23 mouse cellular contexts compared by ENCODE assay signal in genomic region chr6:115270085-115270484, GRCm38 (mm10). TPM values are rescaled to one million over a fixed set of nuclear protein-coding genes. Genes with fewer than 3 reads are reported as not detected.
DNase-seq lines count a peak whose midpoint lies in the region; ATAC-seq and TF ChIP-seq lines count a peak whose summit lies in the region.
"Had no signal": no experiment of that assay in that cellular context is flagged by ENCODE, and none has a peak within 500 bp of the region (broad histone marks: within the 10 kb centered on the region; RNA-seq: fewer than 3 reads in every experiment).

No protein-coding gene starts in this region.

- H3K27me3 ChIP-seq in megakaryocyte, embryonic 14.5 days (replicated peaks), result peaks cover 1% of the 10 kb centered on the region
- H3K27me3 ChIP-seq in heart, postnatal 0 days (ENCODE audit: control insufficient read depth, insufficient read depth, low read length), result peaks cover 20% of the 10 kb centered on the region
- H3K27me3 ChIP-seq in thymus, adult 2 months (ENCODE audit: control insufficient read depth, insufficient read depth, low read length), result no peaks in the 10 kb centered on the region
- H3K27me3 ChIP-seq in forebrain, embryonic 16.5 days (replicated peaks; ENCODE audit: control insufficient read depth, insufficient read depth, low read length), result no peaks in the 10 kb centered on the region
- H3K27me3 ChIP-seq: embryonic facial prominence, embryonic 15.5 days; forebrain, embryonic 12.5 days; limb, embryonic 12.5 days; lung, embryonic 15.5 days; midbrain, embryonic 15.5 days had no signal

- H3K9me3 ChIP-seq in megakaryocyte, embryonic 14.5 days, result no peaks in the 10 kb centered on the region
- no peaks in the 10 kb centered on the region for H3K9me3 ChIP-seq in heart, postnatal 0 days (replicated peaks; ENCODE audit: control insufficient read depth, low read length)
- no peaks in the 10 kb centered on the region for H3K9me3 ChIP-seq in forebrain, embryonic 16.5 days (ENCODE audit: control insufficient read depth, low read length)
- H3K9me3 ChIP-seq: embryonic facial prominence, embryonic 15.5 days; forebrain, embryonic 12.5 days; limb, embryonic 12.5 days; lung, embryonic 15.5 days; midbrain, embryonic 15.5 days had no signal

- no peak overlapping the region for H3K4me3 ChIP-seq in gastrocnemius, adult 2 months
- peak overlapping the region; percentile 34 for H3K4me3 ChIP-seq in megakaryocyte, embryonic 14.5 days (replicated peaks)
- H3K4me3 ChIP-seq in heart, postnatal 0 days (ENCODE audit: low read depth, low read length), result no peak overlapping the region
- H3K4me3 ChIP-seq in thymus, adult 2 months (ENCODE audit: control insufficient read depth, insufficient read depth, low read length), result no peak overlapping the region
- H3K4me3 ChIP-seq in forebrain, embryonic 16.5 days (replicated peaks; ENCODE audit: low read length), result no peak overlapping the region
- H3K4me3 ChIP-seq: embryonic facial prominence, embryonic 15.5 days; forebrain, embryonic 12.5 days; limb, embryonic 12.5 days; lung, embryonic 15.5 days; midbrain, embryonic 15.5 days had no signal

- H3K4me1 ChIP-seq in megakaryocyte, embryonic 14.5 days, result peaks cover 75% of the 10 kb centered on the region
- H3K4me1 ChIP-seq in heart, postnatal 0 days (ENCODE audit: control insufficient read depth, insufficient read depth), result peaks cover 9% of the 10 kb centered on the region; the same call in 1 of the 2 replicates
- no peaks in the 10 kb centered on the region for H3K4me1 ChIP-seq in thymus, adult 2 months (replicated peaks; ENCODE audit: control insufficient read depth, insufficient read depth, low read length)
- no peaks in the 10 kb centered on the region for H3K4me1 ChIP-seq in forebrain, embryonic 16.5 days (replicated peaks; ENCODE audit: control insufficient read depth, insufficient read depth, low read length)
- H3K4me1 ChIP-seq: midbrain, embryonic 15.5 days had no signal

- no peak for TF ChIP-seq POLR2A in thymus, adult 2 months (IDR thresholded peaks at IDR 0.05; ENCODE audit: control insufficient read depth, extremely low read depth, insufficient read depth, low read length, poor library complexity)

- H3K4me2 ChIP-seq in heart, postnatal 0 days (ENCODE audit: low read depth, low read length), result no peak overlapping the region
- H3K4me2 ChIP-seq in forebrain, embryonic 16.5 days (ENCODE audit: low read length), result no peak overlapping the region
- H3K4me2 ChIP-seq: embryonic facial prominence, embryonic 15.5 days; forebrain, embryonic 12.5 days; limb, embryonic 12.5 days; lung, embryonic 15.5 days; midbrain, embryonic 15.5 days had no signal

- no peak for DNase-seq in gastrocnemius, adult 2 months
- no peak for DNase-seq in gastrocnemius, adult 8-10 months (ENCODE audit: low spot score in 2 of 2)
- DNase-seq in heart, postnatal 0 days (ENCODE audit: low spot score), result peak; percentile 24
- no peak for DNase-seq in thymus, adult 2 months
- DNase-seq in ovary, postnatal 36 days (ENCODE audit: low spot score), result no peak
- DNase-seq: cerebellum, adult 11 months; cerebellum, postnatal 14 days; embryo, embryonic 11 days; layer of hippocampus, adult 9-11 months had no signal

- ATAC-seq in megakaryocyte, adult 5-6 weeks (ENCODE audit: poor library complexity, severe bottlenecking), result no peak
- ATAC-seq in heart, postnatal 0 days (ENCODE audit: insufficient read depth, low read depth), result peak; percentile 12; the same call in 1 of the 2 replicates
- ATAC-seq in forebrain, embryonic 16.5 days, result no peak
- ATAC-seq: activated CD4-positive, CD25-positive, alpha-beta regulatory T cell, adult 4 months; hindbrain, embryonic 16.5 days; intestine, postnatal 0 days; midbrain, embryonic 15.5 days had no signal

- TF ChIP-seq CTCF in gastrocnemius, adult 2 months (IDR thresholded peaks at IDR 0.05), result no peak
- TF ChIP-seq CTCF in heart, postnatal 0 days (IDR thresholded peaks at IDR 0.05; ENCODE audit: low read depth), result no peak
- no peak for TF ChIP-seq CTCF in thymus, adult 2 months (IDR thresholded peaks at IDR 0.05; ENCODE audit: borderline replicate concordance, control insufficient read depth, extremely low read depth, insufficient read depth, low read length, poor library complexity)

- no peak overlapping the region for H3K9ac ChIP-seq in heart, postnatal 0 days (replicated peaks; ENCODE audit: low read depth, low read length)
- H3K9ac ChIP-seq in forebrain, embryonic 16.5 days (replicated peaks; ENCODE audit: low read depth, low read length), result no peak overlapping the region
- H3K9ac ChIP-seq: embryonic facial prominence, embryonic 15.5 days; forebrain, embryonic 12.5 days; limb, embryonic 12.5 days; lung, embryonic 15.5 days; midbrain, embryonic 15.5 days had no signal

- 52% methylated on average over 2 of the region's 2 CpGs for WGBS in heart, postnatal 0 days
- WGBS in thymus, adult 2 months, result 67% methylated on average over 2 of the region's 2 CpGs
- 70% methylated on average over 2 of the region's 2 CpGs for WGBS in forebrain, embryonic 16.5 days

- no peaks in the 10 kb centered on the region for H3K36me3 ChIP-seq in megakaryocyte, embryonic 14.5 days (replicated peaks; ENCODE audit: low read length)
- no peaks in the 10 kb centered on the region for H3K36me3 ChIP-seq in heart, postnatal 0 days (replicated peaks; ENCODE audit: control insufficient read depth, insufficient read depth, low read length)
- H3K36me3 ChIP-seq in thymus, adult 2 months (ENCODE audit: control insufficient read depth, insufficient read depth, low read length), result no peaks in the 10 kb centered on the region
- no peaks in the 10 kb centered on the region for H3K36me3 ChIP-seq in forebrain, embryonic 16.5 days (ENCODE audit: control insufficient read depth, insufficient read depth)
- H3K36me3 ChIP-seq: embryonic facial prominence, embryonic 15.5 days; forebrain, embryonic 12.5 days; limb, embryonic 12.5 days; lung, embryonic 15.5 days; midbrain, embryonic 15.5 days had no signal

- intact Hi-C loops in gastrocnemius, adult 2 months (cut with DNase I), result loop anchor here (5.0 to 10.0 kb wide), 2 partner anchors 223 to 555 kb away; no protein-coding TSS in a partner anchor

- TF ChIP-seq EP300 in heart, postnatal 0 days (IDR thresholded peaks at IDR 0.05; ENCODE audit: low read depth), result 0 out of 2 replicates have a peak, but pooled peaks have one; percentile 50

- peak overlapping the region; percentile 76 for H3K27ac ChIP-seq in gastrocnemius, adult 2 months
- H3K27ac ChIP-seq in heart, postnatal 0 days (ENCODE audit: low read depth), result peak overlapping the region; percentile 52
- H3K27ac ChIP-seq in thymus, adult 2 months (ENCODE audit: control insufficient read depth, insufficient read depth, low read length), result no peak overlapping the region
- no peak overlapping the region for H3K27ac ChIP-seq in forebrain, embryonic 16.5 days (ENCODE audit: low read length)
- H3K27ac ChIP-seq: embryonic facial prominence, embryonic 15.5 days; forebrain, embryonic 12.5 days; limb, embryonic 12.5 days; lung, embryonic 15.5 days; midbrain, embryonic 15.5 days had no signal

RNA-seq across cellular contexts. Expression of gene Timp4, which starts 18.1 kb away (rescaled TPM):
- total RNA-seq in gastrocnemius, adult 2 months (2021), result 10 to 100 TPM; 20.7 to 23.0 TPM
- total RNA-seq in gastrocnemius, adult 8-10 months (2022), result 10 to 100 TPM in 3 of 4 experiments, 1 to 10 TPM in 1; 6.5 to 19.5 (median 15.6) TPM
- not detected in 2 replicates for polyA plus RNA-seq in megakaryocyte, embryonic 14.5 days (2012; ENCODE audit: insufficient read depth, low replicate concordance)
- 0.02 TPM in 1 of 2 replicates, not detected in the other for total RNA-seq in megakaryocyte, adult 5-6 weeks (2015)
- total RNA-seq in megakaryocyte, adult 5-6 weeks (2017), result not detected in 2 replicates
- 4.6 and 8.8 TPM in 2 replicates for total RNA-seq in heart, postnatal 0 days (2014; rRNA removed; ENCODE audit: low replicate concordance)
- polyA plus RNA-seq in heart, postnatal 0 days (2015; fragmentation: Nextera tagmentation; extraction: Ambion mirVana), result 9.7 TPM in 2 replicates
- 2.3 and 4.2 TPM in 2 replicates for polyA plus RNA-seq in thymus, adult 2 months (2012; rRNA removed)
- polyA plus RNA-seq in forebrain, embryonic 16.5 days (2015; fragmentation: Nextera tagmentation; extraction: Ambion mirVana), result 2.7 and 3.1 TPM in 2 replicates
- total RNA-seq: neutrophil, adult 5-6 weeks had no signal

RNA-seq across cellular contexts. Expression of gene Gm17482, which starts 42.9 kb away (rescaled TPM):
- total RNA-seq in gastrocnemius, adult 2 months (2021), result not detected
- total RNA-seq in gastrocnemius, adult 8-10 months (2022), result not detected
- not detected in 2 replicates for polyA plus RNA-seq in megakaryocyte, embryonic 14.5 days (2012; ENCODE audit: insufficient read depth, low replicate concordance)
- not detected in 2 replicates for total RNA-seq in megakaryocyte, adult 5-6 weeks (2015)
- not detected in 2 replicates for total RNA-seq in megakaryocyte, adult 5-6 weeks (2017)
- not detected in 2 replicates for total RNA-seq in heart, postnatal 0 days (2014; rRNA removed; ENCODE audit: low replicate concordance)
- polyA plus RNA-seq in heart, postnatal 0 days (2015; fragmentation: Nextera tagmentation; extraction: Ambion mirVana), result not detected in 2 replicates
- polyA plus RNA-seq in thymus, adult 2 months (2012; rRNA removed), result not detected in 2 replicates
- polyA plus RNA-seq in forebrain, embryonic 16.5 days (2015; fragmentation: Nextera tagmentation; extraction: Ambion mirVana), result not detected in 2 replicates
- total RNA-seq: neutrophil, adult 5-6 weeks had no signal
- polyA plus RNA-seq: activated CD4-positive, CD25-positive, alpha-beta regulatory T cell, adult 4 months; embryonic facial prominence, embryonic 15.5 days; forebrain, embryonic 12.5 days; gonadal fat pad, adult 2 months; hindbrain, embryonic 16.5 days; intestine, postnatal 0 days; limb, embryonic 12.5 days; lung, embryonic 15.5 days; midbrain, embryonic 15.5 days; small intestine, adult 2 months had no signal

Comparison
In these comparisons a context has a peak if more than half of its experiments do, and no peak if none do; other contexts are left out.
1. H3K27ac ChIP-seq: peak in gastrocnemius, adult 2 months (single experiment) and heart, postnatal 0 days (single experiment); none in thymus, adult 2 months (single experiment) and forebrain, embryonic 16.5 days (single experiment).